Mouse (Mus musculus): ENCODE results near the gene Flvcr1. TPM values are rescaled to one million over a fixed set of nuclear protein-coding genes. Genes with fewer than 3 reads are reported as not detected.
A peak's percentile ranks its signal among the peaks of the same experiment; 100 is the strongest.

Gene Flvcr1
- 9.8 and 10.7 TPM in 2 replicates for polyA plus RNA-seq (2015; fragmentation: Nextera tagmentation; extraction: Ambion mirVana)

GRCm38 (mm10) chr1:191026021-191026713 lies at the start of gene Flvcr1:
Flvcr1 (minus strand) TSS chr1:191026158.
- ATAC-seq: peak; percentile 98

GRCm38 (mm10) chr1:191075199-191075883 lies 49.4 kb upstream of the Flvcr1 start:
- H3K4me2 ChIP-seq (replicated peaks): no peak overlapping the region
- H3K4me1 ChIP-seq (replicated peaks): 0 out of 2 replicates have a peak, but pooled peaks cover 5% of the 10 kb centered on the region
- H3K27ac ChIP-seq: 0 out of 2 replicates have a peak overlapping the region, but pooled peaks have one; percentile 9
- H3K4me3 ChIP-seq (replicated peaks): no peak overlapping the region
- no peak for ATAC-seq
- WGBS: 47% methylated on average over 10 of the region's 10 CpGs
- peaks cover 12% of the 10 kb centered on the region for H3K36me3 ChIP-seq
- no peak overlapping the region for H3K9ac ChIP-seq
- no peaks in the 10 kb centered on the region for H3K9me3 ChIP-seq
- no peaks in the 10 kb centered on the region for H3K27me3 ChIP-seq (replicated peaks)

More at GRCm38 (mm10) chr1:191026021-191026713, at the start of gene Flvcr1:
- Histone ChIP-seq H3K9me3 (no peaks in the 10 kb centered on the region), H3K27ac (peak within 1 kb of the TSS; percentile 92), H3K4me2 (replicated peaks) (peak within 1 kb of the TSS; percentile 95), H3K27me3 (replicated peaks) (no peaks in the 10 kb centered on the region), H3K4me1 (replicated peaks) (peaks cover 12% of the 10 kb centered on the region), H3K9ac (peak within 1 kb of the TSS; percentile 84), H3K36me3 (0 out of 2 replicates have a peak, but pooled peaks cover 3% of the 10 kb centered on the region), H3K4me3 (replicated peaks) (peak within 1 kb of the TSS; percentile 86)
- WGBS: under 1% methylated on average over 49 of the region's 50 CpGs

- no peak for ATAC-seq
- Histone ChIP-seq H3K27me3 (replicated peaks) (no peaks in the 10 kb centered on the region), H3K27ac (no peak overlapping the region), H3K4me2 (replicated peaks) (no peak overlapping the region), H3K9ac (no peak overlapping the region), H3K4me1 (replicated peaks) (0 out of 2 replicates have a peak, but pooled peaks cover 5% of the 10 kb centered on the region), H3K4me3 (replicated peaks) (no peak overlapping the region), H3K36me3 (peaks cover 22% of the 10 kb centered on the region), H3K9me3 (no peaks in the 10 kb centered on the region)
- WGBS: 81% methylated on average over 4 of the region's 4 CpGs
These were observed 47.5 kb upstream of the Flvcr1 start for GRCm38 (mm10) chr1:191073486-191073885.

DNA sequence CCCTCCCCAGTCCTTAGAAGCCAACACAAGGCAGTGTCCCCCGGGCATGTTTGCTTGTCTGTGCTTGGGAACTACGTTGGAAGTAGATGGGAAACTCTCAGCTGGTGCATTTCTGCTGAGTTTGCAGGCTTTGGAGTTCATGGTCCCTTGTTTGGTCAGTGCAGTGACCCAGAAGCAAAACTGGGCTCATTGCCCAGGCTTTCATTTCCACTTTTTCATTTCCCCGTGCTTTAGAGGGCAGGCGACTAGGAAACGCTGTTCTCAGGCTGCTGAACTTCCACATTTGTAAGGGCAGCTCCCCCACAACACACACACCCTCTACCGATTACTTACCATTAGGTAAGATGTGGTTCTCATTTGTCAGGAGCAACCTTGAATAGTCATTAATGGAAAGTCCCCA lies 47.0 kb upstream of the Flvcr1 start:
- ATAC-seq: no peak

DNA sequence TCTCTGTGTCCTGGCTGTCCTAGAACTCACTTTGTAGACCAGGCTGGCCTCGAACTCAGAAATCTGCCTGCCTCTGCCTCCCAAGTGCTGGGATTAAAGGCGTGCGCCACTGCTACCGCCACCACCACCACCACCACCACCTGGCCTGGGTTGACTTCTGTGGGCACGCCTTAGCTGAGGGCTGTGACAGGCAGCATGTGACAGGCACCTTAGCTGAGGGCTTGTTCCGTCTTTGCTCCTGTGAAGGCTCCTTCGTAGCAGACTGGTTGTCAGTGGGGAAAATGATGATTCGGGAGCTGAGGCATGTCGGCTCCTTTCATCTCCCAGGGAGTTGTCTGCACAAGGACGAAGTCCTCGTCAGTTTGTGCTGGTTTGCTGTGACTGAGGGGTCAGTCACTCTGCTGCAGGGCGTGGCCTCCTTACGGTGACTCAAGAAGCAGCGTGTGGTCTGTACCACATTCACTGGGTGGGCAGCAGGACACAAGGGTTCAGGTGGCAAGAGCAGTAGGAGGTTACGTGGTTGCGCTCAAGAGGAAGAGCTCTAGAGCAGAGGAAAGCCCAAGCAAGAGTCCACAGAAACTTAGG lies 46.5 kb upstream of the Flvcr1 start:
- H3K36me3 ChIP-seq: peaks cover 25% of the 10 kb centered on the region; the same call in 1 of the 2 replicates
- H3K27ac ChIP-seq: peak overlapping the region; percentile 54
- WGBS: 78% methylated on average over 16 of the region's 16 CpGs

More for the DNA sequence above, 47.0 kb upstream of the Flvcr1 start:
- H3K9me3 ChIP-seq: no peaks in the 10 kb centered on the region
- peak overlapping the region; percentile 54; the same call in 1 of the 2 replicates for H3K27ac ChIP-seq
- H3K4me3 ChIP-seq (replicated peaks): no peak overlapping the region
- no peak overlapping the region for H3K4me2 ChIP-seq (replicated peaks)
- no peaks in the 10 kb centered on the region for H3K27me3 ChIP-seq (replicated peaks)
- WGBS: 70% methylated on average over 6 of the region's 6 CpGs
- peaks cover 25% of the 10 kb centered on the region for H3K36me3 ChIP-seq
- H3K9ac ChIP-seq: no peak overlapping the region
- 0 out of 2 replicates have a peak, but pooled peaks cover 5% of the 10 kb centered on the region for H3K4me1 ChIP-seq (replicated peaks)

GRCm38 (mm10) chr1:191071613-191072012 lies 45.7 kb upstream of the Flvcr1 start:
- peak overlapping the region; percentile 77 for H3K27ac ChIP-seq
- no peak overlapping the region for H3K4me3 ChIP-seq (replicated peaks)
- WGBS: 66% methylated on average over 6 of the region's 6 CpGs
- H3K4me2 ChIP-seq (replicated peaks): no peak overlapping the region
- peaks cover 25% of the 10 kb centered on the region; the same call in 1 of the 2 replicates for H3K36me3 ChIP-seq
- no peak overlapping the region for H3K9ac ChIP-seq
- 0 out of 2 replicates have a peak, but pooled peaks cover 5% of the 10 kb centered on the region for H3K4me1 ChIP-seq (replicated peaks)
- H3K9me3 ChIP-seq: no peaks in the 10 kb centered on the region
- no peaks in the 10 kb centered on the region for H3K27me3 ChIP-seq (replicated peaks)
- ATAC-seq: peak; percentile 76

More for the DNA sequence above, 46.5 kb upstream of the Flvcr1 start:
- peak; percentile 84 for ATAC-seq
- Histone ChIP-seq H3K4me3 (replicated peaks) (no peak overlapping the region), H3K9ac (no peak overlapping the region), H3K4me2 (replicated peaks) (no peak overlapping the region), H3K4me1 (replicated peaks) (0 out of 2 replicates have a peak, but pooled peaks cover 5% of the 10 kb centered on the region), H3K9me3 (no peaks in the 10 kb centered on the region), H3K27me3 (replicated peaks) (no peaks in the 10 kb centered on the region)

- no peak overlapping the region for H3K9ac ChIP-seq
- 83% methylated on average over 4 of the region's 4 CpGs for WGBS
- H3K4me1 ChIP-seq (replicated peaks): 0 out of 2 replicates have a peak, but pooled peaks cover 5% of the 10 kb centered on the region
- H3K4me3 ChIP-seq (replicated peaks): no peak overlapping the region
- H3K27ac ChIP-seq: peak overlapping the region; percentile 77; the same call in 1 of the 2 replicates
- peaks cover 35% of the 10 kb centered on the region; the same call in 1 of the 2 replicates for H3K36me3 ChIP-seq
- no peaks in the 10 kb centered on the region for H3K27me3 ChIP-seq (replicated peaks)
- no peak for ATAC-seq
- H3K9me3 ChIP-seq: no peaks in the 10 kb centered on the region
- H3K4me2 ChIP-seq (replicated peaks): no peak overlapping the region
These were observed 44.3 kb upstream of the Flvcr1 start for GRCm38 (mm10) chr1:191070259-191070658.

GRCm38 (mm10) chr1:191068377-191068776 lies 42.4 kb upstream of the Flvcr1 start:
- Histone ChIP-seq H3K27ac (no peak overlapping the region), H3K27me3 (replicated peaks) (no peaks in the 10 kb centered on the region), H3K4me3 (replicated peaks) (no peak overlapping the region), H3K4me2 (replicated peaks) (no peak overlapping the region), H3K9ac (no peak overlapping the region), H3K36me3 (peaks cover 29% of the 10 kb centered on the region; the same call in 1 of the 2 replicates), H3K9me3 (no peaks in the 10 kb centered on the region), H3K4me1 (replicated peaks) (peaks cover 14% of the 10 kb centered on the region; the same call in 1 of the 2 replicates)
- WGBS: 82% methylated on average over 5 of the region's 5 CpGs
- ATAC-seq: no peak

- Histone ChIP-seq H3K9ac (no peak overlapping the region), H3K9me3 (no peaks in the 10 kb centered on the region), H3K4me3 (replicated peaks) (no peak overlapping the region), H3K27ac (no peak overlapping the region), H3K4me1 (replicated peaks) (peaks cover 11% of the 10 kb centered on the region; the same call in 1 of the 2 replicates), H3K36me3 (peaks cover 23% of the 10 kb centered on the region; the same call in 1 of the 2 replicates), H3K27me3 (replicated peaks) (no peaks in the 10 kb centered on the region), H3K4me2 (replicated peaks) (no peak overlapping the region)
- no peak for ATAC-seq
- 75% methylated on average over 4 of the region's 4 CpGs for WGBS
These were observed 39.2 kb upstream of the Flvcr1 start for GRCm38 (mm10) chr1:191065188-191065587.

DNA sequence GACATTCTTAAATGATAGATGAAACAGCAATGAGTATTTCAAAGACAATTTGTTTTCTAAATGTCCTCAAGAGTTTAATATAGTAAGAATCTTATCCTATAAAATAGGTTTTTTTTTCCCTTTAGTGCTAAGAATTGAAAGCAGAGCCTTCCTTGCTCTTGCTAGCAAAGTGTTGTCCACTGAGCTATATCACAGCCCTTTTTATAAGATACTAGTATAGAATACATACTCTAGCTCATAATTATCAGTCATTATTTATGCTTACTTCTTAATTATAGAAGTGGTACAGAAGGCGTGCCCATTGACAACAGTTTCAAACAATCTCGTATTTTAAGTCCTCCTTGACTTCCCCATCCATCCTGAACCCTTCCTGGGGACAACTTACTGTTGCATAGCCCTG lies 38.6 kb upstream of the Flvcr1 start:
- peaks cover 11% of the 10 kb centered on the region; the same call in 1 of the 2 replicates for H3K4me1 ChIP-seq (replicated peaks)
- H3K36me3 ChIP-seq: peaks cover 21% of the 10 kb centered on the region; the same call in 1 of the 2 replicates
- H3K9ac ChIP-seq: no peak overlapping the region
- no peaks in the 10 kb centered on the region for H3K27me3 ChIP-seq (replicated peaks)
- 91% methylated on average over 2 of the region's 2 CpGs for WGBS
- H3K4me2 ChIP-seq (replicated peaks): no peak overlapping the region
- H3K27ac ChIP-seq: no peak overlapping the region
- no peaks in the 10 kb centered on the region for H3K9me3 ChIP-seq
- no peak for ATAC-seq
- H3K4me3 ChIP-seq (replicated peaks): no peak overlapping the region

- Histone ChIP-seq H3K9me3 (no peaks in the 10 kb centered on the region), H3K9ac (peak overlapping the region; percentile 77), H3K4me3 (replicated peaks) (peak overlapping the region; percentile 89), H3K27ac (no peak overlapping the region), H3K4me1 (replicated peaks) (peaks cover 11% of the 10 kb centered on the region; the same call in 1 of the 2 replicates), H3K27me3 (replicated peaks) (no peaks in the 10 kb centered on the region), H3K36me3 (peaks cover 15% of the 10 kb centered on the region; the same call in 1 of the 2 replicates), H3K4me2 (replicated peaks) (peak overlapping the region; percentile 74)
- 57% methylated on average over 9 of the region's 9 CpGs for WGBS
- ATAC-seq: no peak
These were observed 37.7 kb upstream of the Flvcr1 start for GRCm38 (mm10) chr1:191063700-191064099.
